Mouse (Mus musculus) midbrain, postnatal 0 days (tissue): ENCODE results near the gene Trim25. TPM values are rescaled to one million over a fixed set of nuclear protein-coding genes. Genes with fewer than 3 reads are reported as not detected.

Experiments
- ATAC-seq: fragments of 200-750 bp; cut with Nextera tagmentation; 2 replicates; pipeline ENCODE4 v1.8.0; 2017; ENCODE audit warnings: moderate number of reproducible peaks, mild to moderate bottlenecking, moderate TSS enrichment, moderate library complexity; ENCODE audit not compliant: low FRiP score
- DNase-seq: peaks from one replicate; pipeline ENCODE4 v3.0.0-alpha.2; 2015; ENCODE audit warnings: low spot score
- H3K27ac ChIP-seq: fragments of 300-500 bp; sonication (generic); 2 replicates; pipeline ENCODE4 v1.5.1; 2014; ENCODE audit warnings: low read depth, mild to moderate bottlenecking, low read length, mixed read lengths
- H3K27me3 ChIP-seq: fragments of 300-500 bp; sonication (generic); 2 replicates; pipeline ENCODE4 v1.6.1; 2014; ENCODE audit warnings: low read length, control low read depth, mixed read lengths; ENCODE audit not compliant: insufficient read depth
- H3K36me3 ChIP-seq: fragments of 300-500 bp; sonication (generic); 2 replicates; pipeline ENCODE4 v1.6.1; 2014; ENCODE audit warnings: low read length, control low read depth, mixed read lengths; ENCODE audit not compliant: insufficient read depth
- H3K4me1 ChIP-seq: fragments of 300-500 bp; sonication (generic); 2 replicates; pipeline ENCODE4 v1.6.1; 2014; ENCODE audit warnings: mild to moderate bottlenecking, control low read depth, antibody characterized with exemption, low read length, mixed read lengths; ENCODE audit not compliant: insufficient read depth
- H3K4me2 ChIP-seq: fragments of 300-500 bp; sonication (generic); 2 replicates; pipeline ENCODE4 v1.6.1; 2014; ENCODE audit warnings: low read depth, mild to moderate bottlenecking, low read length, mixed read lengths; ENCODE audit not compliant: poor library complexity, severe bottlenecking
- H3K4me3 ChIP-seq: fragments of 300-500 bp; sonication (generic); 2 replicates; pipeline ENCODE4 v1.5.1; 2014; ENCODE audit warnings: low read depth, mild to moderate bottlenecking, low read length, moderate library complexity
- H3K9ac ChIP-seq: fragments of 300-500 bp; sonication (generic); replicated peaks from 2 replicates; pipeline ENCODE4 v1.6.1; 2014; ENCODE audit warnings: mild to moderate bottlenecking, low read length, moderate library complexity, mixed read lengths; ENCODE audit not compliant: poor library complexity, severe bottlenecking
- H3K9me3 ChIP-seq: fragments of 300-500 bp; sonication (generic); 2 replicates; pipeline ENCODE4 v1.6.1; 2016; ENCODE audit warnings: low read length, control low read depth
- CTCF ChIP-seq: IDR thresholded peaks from 2 replicates; pipeline ENCODE4 v1.5.1; 2016; ENCODE audit warnings: antibody characterized with exemption, mild to moderate bottlenecking
- WGBS: fragments of 180-500 bp; shearing (Covaris S2); extraction: QIAGEN DNeasy Blood & Tissue Kit; methylation state at CpG from one replicate; pipeline ENCODE4 v1.1.7; 2014; 5-methylcytosine and 5-hydroxymethylcytosine counted together
- polyA plus RNA-seq: library from polyadenylated mRNA; unstranded; fragments of >200 nt; fragmentation: Nextera tagmentation; extraction: Ambion mirVana; gene quantifications from 2 replicates; pipeline ENCODE4 v1.2.1, GENCODE M21; 2015
- total RNA-seq: library from RNA; depleted of rRNA; stranded (reverse); fragments of >200 nt; gene quantifications from 2 replicates; pipeline ENCODE4 v1.2.3, GENCODE M21; 2014

Trim25 gene
- total and polyA plus RNA-seq, 2 experiments from 2014 or later, result 2.0 to 4.3 TPM

DNA sequence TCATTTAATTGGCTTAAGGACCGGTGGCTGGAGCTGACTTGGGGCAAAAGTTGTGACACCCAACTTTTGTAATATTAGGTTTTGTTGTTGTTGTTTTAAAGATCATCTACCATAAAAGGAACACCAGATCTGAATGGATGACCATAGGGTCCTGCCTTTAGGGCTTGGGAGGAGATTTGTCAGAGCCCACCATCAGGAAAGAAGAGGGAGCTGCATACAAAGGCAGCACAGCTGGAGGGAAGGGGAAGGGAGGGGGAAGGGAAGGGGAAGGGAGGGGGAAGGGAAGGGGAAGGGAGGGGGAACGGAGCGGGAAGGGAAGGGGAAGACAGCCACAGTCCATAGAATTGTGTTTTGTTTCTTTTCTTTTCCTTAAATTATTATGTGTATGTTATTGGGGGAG lies 770 bp upstream of the Trim25 start:
- Histone ChIP-seq H3K4me3 (no peak overlapping the region), H3K9ac (no peak overlapping the region), H3K4me2 (no peak overlapping the region), H3K36me3 (no peaks in the 10 kb centered on the region), H3K9me3 (no peaks in the 10 kb centered on the region), H3K27me3 (peaks cover 18% of the 10 kb centered on the region), H3K4me1 (no peaks in the 10 kb centered on the region), H3K27ac (no peak overlapping the region)
- DNase-seq (no peak), ATAC-seq (no peak)
- no peak for TF ChIP-seq CTCF
- 23% methylated on average over 2 of the region's 3 CpGs for WGBS

DNA sequence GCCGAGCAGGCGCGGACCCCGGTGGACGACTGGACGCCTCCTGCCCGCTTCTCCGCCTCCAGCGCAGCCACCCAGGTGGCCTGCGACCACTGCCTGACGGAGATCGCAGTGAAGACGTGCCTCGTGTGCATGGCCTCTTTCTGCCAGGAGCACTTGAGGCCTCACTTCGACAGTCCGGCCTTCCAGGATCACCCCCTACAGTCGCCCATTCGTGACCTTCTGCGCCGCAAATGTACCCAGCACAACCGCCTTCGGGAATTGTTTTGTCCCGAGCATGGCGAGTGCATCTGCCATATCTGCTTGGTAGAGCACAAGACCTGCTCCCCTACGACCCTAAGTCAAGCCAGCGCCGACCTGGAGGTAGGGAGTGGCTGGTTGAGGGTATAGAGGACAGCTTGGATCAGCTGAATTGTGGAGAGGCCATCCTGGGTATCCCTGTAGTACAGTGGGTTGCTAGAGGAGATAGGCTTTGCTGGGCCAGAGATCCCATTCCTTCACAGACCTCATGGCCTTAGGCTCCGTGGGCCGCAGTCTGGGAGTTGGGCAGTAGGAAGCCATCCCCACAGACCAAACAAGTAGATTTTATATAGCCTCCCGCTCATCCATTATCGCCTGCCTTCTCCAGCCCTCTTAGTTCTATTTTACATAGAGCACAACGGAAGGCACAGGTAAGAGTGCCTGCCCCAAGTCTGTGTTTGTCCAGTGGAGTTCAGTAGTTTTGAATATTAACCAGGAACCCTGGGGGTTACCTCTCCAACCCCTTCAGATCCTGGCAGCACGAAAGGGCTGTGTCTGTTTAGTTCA lies 749 bp downstream of the Trim25 start:
- WGBS, result 31% methylated on average over 33 of the region's 33 CpGs
- Histone ChIP-seq H3K36me3 (no peaks in the 10 kb centered on the region), H3K27me3 (peaks cover 18% of the 10 kb centered on the region), H3K4me3 (peak overlapping the region; percentile 35), H3K4me2 (peak overlapping the region; percentile 44), H3K9ac (peak overlapping the region; percentile 44; the same call in 1 of the 2 replicates), H3K9me3 (no peaks in the 10 kb centered on the region), H3K4me1 (no peaks in the 10 kb centered on the region), H3K27ac (no peak overlapping the region; the same call in 1 of the 2 replicates)
- ATAC-seq, result peak; percentile 27; the same call in 1 of the 2 replicates
- no peak for TF ChIP-seq CTCF
- DNase-seq, result no peak

DNA sequence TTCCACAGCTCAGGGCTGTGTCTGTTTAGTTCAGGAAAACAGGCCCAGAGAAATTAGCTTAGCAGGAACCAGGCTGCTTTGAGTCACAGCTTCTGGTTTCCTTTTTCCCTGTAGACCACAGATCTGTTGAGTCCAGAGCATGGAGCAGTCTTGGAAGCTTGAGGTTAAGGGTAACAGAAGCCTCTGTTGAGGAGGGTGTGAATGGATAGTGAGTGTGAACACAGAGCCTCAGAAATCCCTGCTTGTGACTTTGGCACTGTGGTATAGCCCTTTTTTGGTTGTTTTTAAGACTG lies 1.3 kb downstream of the Trim25 start:
- peak overlapping the region; percentile 35; the same call in 1 of the 2 replicates for H3K4me3 ChIP-seq
- H3K4me2 ChIP-seq, result peak overlapping the region; percentile 44
- no peaks in the 10 kb centered on the region for H3K9me3 ChIP-seq
- no peaks in the 10 kb centered on the region for H3K36me3 ChIP-seq
- no peaks in the 10 kb centered on the region for H3K4me1 ChIP-seq
- DNase-seq, result no peak
- peaks cover 18% of the 10 kb centered on the region for H3K27me3 ChIP-seq
- no peak for ATAC-seq
- TF ChIP-seq CTCF, result no peak
- no peak overlapping the region for H3K9ac ChIP-seq
- no peak overlapping the region for H3K27ac ChIP-seq

DNA sequence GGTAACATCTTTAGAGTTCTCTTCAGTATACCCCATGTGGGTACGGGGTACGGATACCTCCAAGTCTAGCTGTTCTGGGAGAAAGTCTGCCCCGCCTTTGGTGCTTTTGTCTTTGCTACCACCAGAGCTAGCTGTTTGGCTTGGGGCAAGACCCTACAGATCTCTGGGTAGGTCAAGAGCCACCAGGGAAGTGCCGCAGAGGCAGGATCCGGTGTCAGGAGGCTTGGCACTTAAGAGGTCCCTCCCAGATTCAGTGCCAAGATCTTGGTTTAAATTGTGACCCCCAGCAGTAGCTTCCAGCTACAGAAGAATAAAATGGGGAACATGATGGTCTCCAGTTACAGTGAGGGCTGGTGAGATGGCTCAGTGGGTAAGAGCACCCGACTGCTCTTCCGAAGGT lies 2.4 kb downstream of the Trim25 start:
- H3K4me2 ChIP-seq, result no peak overlapping the region
- TF ChIP-seq CTCF, result no peak

DNA sequence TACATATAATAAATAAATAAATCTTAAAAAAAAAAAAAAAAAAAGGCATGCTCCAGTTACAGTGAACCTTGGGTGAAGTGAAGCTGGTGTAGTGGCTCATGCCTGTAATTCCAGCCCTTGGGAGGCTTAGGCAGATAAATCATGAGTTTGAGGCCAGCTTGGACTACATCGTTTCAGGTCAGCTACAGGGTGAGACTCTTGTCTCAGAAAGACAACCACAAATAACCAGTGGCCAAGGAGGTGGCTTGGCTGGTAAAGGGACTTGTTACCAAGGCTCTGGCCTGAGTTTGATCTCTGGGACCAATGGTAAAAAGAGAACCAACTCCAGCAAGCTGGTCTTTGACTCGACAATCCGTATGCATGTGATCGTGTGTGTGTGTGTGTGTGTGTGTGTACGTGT lies 2.9 kb downstream of the Trim25 start:
- Histone ChIP-seq H3K27ac (no peak overlapping the region), H3K27me3 (peaks cover 18% of the 10 kb centered on the region), H3K4me3 (no peak overlapping the region), H3K4me2 (no peak overlapping the region), H3K36me3 (no peaks in the 10 kb centered on the region), H3K9me3 (no peaks in the 10 kb centered on the region), H3K9ac (no peak overlapping the region), H3K4me1 (no peaks in the 10 kb centered on the region)
- DNase-seq (no peak), ATAC-seq (no peak)
- WGBS, result 95% methylated on average over 5 of the region's 5 CpGs
- TF ChIP-seq CTCF, result no peak

More for the DNA sequence above, 2.4 kb downstream of the Trim25 start:
- Histone ChIP-seq H3K9me3 (no peaks in the 10 kb centered on the region), H3K4me1 (no peaks in the 10 kb centered on the region), H3K27me3 (peaks cover 18% of the 10 kb centered on the region), H3K36me3 (no peaks in the 10 kb centered on the region), H3K9ac (no peak overlapping the region), H3K4me3 (no peak overlapping the region), H3K27ac (no peak overlapping the region)
- DNase-seq (no peak), ATAC-seq (no peak)
- 96% methylated on average over 7 of the region's 7 CpGs for WGBS

DNA sequence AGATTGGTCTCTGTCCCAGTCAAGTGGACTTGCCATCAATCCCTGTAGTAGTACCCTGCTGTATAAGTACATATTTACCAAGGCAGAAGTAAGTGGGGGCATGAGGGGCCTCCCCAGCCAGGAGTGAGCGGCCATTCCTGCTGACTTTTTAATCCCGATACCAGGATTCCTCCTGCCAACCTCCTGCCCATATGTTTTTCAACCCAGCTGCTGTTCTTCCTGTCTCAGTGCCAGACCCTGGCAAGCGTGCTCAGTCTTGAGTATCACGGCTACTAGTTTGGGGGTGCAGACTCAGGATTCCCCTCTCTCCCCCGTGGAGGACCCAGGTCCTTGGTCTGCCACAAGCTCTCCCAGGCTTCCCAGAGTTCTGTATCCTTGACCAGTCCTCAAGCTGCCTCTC lies 3.4 kb downstream of the Trim25 start:
- H3K36me3 ChIP-seq, result no peaks in the 10 kb centered on the region
- H3K4me3 ChIP-seq, result no peak overlapping the region
- H3K9me3 ChIP-seq, result no peaks in the 10 kb centered on the region
- H3K4me2 ChIP-seq, result peak overlapping the region; percentile 28; the same call in 1 of the 2 replicates
- no peaks in the 10 kb centered on the region for H3K4me1 ChIP-seq
- ATAC-seq (no peak), DNase-seq (peak; percentile 49)
- H3K27me3 ChIP-seq, result peaks cover 18% of the 10 kb centered on the region
- WGBS, result 78% methylated on average over 5 of the region's 5 CpGs
- H3K27ac ChIP-seq, result no peak overlapping the region
- no peak for TF ChIP-seq CTCF
- H3K9ac ChIP-seq, result no peak overlapping the region
